Mouse (Mus musculus) thymus, postnatal 0 days (tissue): ENCODE data around the gene Ydjc. TPM values are rescaled to one million over a fixed set of nuclear protein-coding genes. Genes with fewer than 3 reads are reported as not detected.
A peak's percentile ranks its signal among the peaks of the same experiment; 100 is the strongest.

Experiments
- DNase-seq: peaks from one replicate; pipeline ENCODE4 v3.0.0-alpha.2; 2015; ENCODE audit warnings: low spot score
- polyA plus RNA-seq: library from polyadenylated mRNA; unstranded; fragments of >200 nt; fragmentation: Nextera tagmentation; extraction: Ambion mirVana; gene quantifications from 2 replicates; pipeline ENCODE4 v1.2.1, GENCODE M21; 2015

Ydjc gene
- 17.2 and 18.7 TPM in 2 replicates for polyA plus RNA-seq

DNA sequence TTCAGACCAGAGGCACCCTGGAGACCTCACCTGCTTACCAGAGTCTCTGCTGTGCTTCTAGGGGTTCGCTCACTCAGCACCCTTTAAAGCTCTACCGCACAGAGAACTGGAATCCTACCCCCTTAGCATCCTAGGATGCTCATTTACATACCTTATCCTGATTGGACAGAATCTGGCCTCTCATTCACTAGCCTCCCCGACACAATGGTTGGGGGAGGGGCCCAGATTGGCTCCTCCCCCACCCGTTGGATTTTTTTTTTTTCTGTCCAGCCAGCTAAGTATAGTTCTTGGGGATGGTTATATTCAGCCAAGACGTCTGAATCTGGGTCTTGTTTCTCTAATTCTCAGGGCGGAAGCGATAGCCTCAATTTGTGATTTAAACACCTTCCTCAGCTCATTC, at the start of gene Ydjc:
Gene Ydjc (plus strand): TSS at position 283 of the 400 bp plus-strand sequence.
- peak; percentile 45 for DNase-seq

DNA sequence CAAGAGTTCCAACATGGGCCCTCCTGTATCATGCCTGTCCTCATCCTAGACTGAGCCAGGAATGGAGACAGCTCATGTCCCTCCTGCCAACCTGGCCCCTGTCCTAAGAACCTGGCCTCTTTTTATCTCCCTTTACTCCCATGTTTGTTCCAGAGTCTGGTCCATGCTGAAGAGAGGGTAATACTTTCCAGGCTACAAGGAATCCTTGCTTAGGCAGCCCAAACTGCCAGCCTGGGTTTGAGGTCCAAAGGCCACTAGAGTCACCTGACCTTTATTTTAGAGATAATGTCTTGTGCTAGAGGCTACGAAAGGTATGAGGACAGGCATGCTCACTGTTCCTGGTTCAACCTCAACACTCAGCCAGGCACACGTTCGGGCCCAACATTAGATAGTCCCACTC, 47.5 kb upstream of the Ydjc start:
- no peak for DNase-seq

DNA sequence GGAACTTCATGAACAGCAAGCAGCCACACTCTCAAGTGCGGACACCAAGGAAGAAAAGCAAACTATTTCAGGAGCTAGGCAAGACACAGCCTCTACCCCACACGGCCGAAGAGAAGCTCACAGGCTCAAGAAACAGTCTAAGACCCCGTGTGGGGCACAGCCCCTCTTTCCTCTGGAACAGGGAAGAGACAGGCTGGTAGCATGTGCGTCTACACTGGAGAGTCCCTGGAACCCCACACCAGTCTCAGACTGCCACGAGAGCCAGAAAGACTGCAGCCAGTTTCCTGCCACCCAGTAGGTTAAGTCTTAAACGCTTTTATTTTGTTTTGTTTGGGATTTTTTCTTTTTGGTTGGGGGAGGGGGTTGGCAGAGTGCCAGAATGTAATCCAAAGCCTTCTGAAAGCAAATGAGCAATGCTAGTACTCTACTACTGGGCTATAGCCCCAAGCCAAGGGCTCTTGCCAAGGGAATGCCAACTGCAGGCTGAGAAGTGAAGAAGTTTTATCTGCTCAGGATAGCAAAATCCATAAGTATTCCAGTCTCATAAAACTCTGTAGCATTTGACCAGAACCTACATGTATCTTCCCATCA, 41.7 kb upstream of the Ydjc start:
- DNase-seq: no peak

DNA sequence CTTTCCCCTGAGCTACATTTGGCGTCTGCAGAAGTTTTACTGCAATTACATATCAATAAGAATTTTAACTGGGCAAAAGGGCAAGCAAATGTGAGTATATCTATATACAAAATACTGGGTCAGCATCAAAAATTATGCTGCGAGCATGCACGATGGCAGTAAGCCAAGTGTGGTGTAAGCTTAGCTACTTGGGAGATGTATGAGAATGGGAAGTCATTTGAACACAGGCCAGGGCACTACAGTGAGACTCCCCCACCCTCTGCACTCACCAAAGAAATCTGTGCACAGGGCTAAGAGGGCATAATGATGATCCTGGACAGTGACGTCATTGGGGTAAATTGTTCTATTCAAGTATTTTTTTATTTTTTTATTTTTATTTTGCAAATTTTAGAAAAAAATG, 39.8 kb upstream of the Ydjc start:
- no peak for DNase-seq

DNA sequence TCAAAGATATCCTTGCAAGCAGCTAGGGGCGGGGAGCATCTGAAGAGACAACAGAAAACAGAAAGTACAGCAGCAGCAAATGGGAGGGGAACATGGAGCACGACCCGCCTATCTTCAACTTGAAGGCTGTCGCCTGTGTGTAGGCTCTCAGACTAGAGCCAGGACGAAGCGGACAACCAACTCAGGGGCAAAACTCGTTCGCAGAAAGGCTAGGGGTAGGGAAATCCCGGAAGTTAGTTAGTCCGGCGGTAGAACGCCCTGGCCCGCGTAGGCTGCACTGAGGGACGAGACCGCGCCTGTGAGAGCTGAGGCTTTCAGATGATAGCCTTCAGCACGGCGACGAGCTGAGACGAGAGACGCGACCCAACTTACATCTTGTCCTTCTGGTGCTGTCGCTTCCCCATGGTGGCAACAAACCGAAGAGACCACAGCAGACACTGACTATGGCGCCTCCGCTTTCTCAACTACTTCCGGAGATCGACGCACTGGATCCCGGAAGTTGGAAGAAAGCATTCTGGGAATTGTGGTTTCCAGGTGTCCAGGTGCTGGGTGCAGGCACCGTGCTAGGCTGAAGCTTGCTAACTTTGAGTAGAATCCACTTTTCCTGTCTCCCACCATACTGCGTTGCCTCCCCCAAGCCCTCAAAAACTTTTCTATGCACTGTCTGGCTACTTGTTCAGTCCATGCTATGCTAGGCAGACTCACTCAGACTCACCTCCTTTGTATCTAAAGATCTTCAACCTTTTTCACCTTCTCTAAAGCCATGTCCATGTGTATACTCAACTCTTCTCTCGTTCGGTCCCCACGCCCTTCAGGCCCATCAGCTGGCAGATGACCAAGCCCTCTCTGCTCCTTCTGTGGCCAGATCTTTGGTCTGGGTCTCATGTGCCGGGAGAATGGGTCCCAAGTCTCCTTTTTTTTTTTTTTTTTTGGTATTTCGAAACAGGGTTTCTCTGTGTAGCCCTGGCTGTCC, 33.4 kb upstream of the Ydjc start, which contains the start of gene Ppil2:
Gene Ppil2 (minus strand): TSS at position 487 of the 973 bp plus-strand sequence.
- DNase-seq: peak; percentile 82

DNA sequence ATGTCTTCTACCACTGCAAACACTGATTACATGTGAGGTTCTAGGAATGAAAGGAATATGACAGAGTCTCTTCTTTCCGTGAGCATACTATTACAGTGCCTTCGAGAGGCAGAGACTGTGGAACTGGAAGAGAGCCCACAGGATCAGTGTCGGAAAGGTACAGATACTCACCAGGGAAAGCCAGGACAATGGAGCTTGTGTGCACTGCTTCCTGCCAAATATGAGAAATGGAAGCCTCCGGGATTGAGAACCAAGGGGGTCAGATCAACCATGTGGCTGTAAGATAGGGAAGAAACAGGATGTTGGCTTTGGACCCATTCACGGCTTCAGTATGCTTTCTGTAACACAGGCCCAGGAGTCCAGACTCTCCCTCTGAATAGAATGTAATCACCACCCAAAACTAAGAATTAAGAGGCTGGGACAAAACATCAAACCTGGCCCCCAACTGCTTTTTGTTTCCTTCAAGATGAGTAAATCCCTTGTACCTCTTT, 27.1 kb upstream of the Ydjc start:
- DNase-seq: no peak

DNA sequence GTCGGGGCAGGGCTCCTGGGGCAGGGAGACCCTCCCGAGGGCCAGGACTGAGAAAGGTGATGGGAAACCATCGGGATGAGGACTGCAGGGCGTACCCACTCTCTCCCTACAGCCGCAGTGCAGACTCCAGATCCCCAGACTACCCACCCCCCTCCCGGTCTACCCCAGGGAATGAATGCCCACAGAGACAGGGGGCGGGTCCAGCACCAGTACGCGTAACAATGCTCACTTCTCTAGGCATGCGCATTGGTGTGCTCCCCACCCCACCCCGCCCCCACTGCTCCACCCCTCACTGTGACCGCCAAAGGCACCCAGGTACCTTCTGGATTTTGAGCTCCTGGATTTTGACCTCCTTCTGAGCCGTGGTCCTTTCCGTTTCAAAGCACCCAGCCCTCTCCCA, 22.9 kb upstream of the Ydjc start:
- no peak for DNase-seq

DNA sequence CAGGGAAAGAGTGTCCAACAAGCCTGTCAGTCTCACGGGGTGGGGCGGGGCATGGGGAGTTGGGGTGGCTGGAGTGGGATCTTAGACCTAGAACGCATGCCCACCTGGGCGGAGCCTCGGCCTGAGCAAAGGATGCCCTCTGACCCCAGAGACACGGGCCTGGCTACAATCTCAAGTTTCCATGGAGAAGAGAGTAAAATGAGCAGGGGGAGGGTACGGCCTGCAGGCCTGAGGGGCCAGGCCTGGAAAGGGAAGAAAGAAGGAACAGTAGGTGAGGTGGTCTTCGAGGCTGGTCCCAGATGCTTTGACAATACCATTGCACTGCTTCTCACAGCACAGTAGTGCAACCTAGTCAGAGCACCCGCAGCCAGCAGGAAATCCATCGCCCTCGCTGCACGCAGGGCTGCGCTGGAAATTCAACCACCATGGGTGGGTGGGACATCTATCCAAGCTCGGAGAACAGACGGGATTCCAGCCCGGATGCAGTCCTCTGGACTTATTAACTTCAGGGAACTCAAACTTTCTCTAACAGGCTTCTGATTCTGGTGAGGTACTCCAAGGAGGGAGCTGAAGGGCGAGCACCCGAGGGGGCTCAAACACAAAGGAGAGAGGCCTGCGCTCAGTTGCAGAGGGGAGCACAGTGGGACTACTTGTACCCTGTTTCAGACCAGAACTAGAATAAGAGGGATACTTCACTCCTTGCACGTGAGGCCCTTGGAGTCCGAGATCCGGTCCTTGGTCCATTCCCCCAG, 20.1 kb upstream of the Ydjc start:
- peak; percentile 42 for DNase-seq

DNA sequence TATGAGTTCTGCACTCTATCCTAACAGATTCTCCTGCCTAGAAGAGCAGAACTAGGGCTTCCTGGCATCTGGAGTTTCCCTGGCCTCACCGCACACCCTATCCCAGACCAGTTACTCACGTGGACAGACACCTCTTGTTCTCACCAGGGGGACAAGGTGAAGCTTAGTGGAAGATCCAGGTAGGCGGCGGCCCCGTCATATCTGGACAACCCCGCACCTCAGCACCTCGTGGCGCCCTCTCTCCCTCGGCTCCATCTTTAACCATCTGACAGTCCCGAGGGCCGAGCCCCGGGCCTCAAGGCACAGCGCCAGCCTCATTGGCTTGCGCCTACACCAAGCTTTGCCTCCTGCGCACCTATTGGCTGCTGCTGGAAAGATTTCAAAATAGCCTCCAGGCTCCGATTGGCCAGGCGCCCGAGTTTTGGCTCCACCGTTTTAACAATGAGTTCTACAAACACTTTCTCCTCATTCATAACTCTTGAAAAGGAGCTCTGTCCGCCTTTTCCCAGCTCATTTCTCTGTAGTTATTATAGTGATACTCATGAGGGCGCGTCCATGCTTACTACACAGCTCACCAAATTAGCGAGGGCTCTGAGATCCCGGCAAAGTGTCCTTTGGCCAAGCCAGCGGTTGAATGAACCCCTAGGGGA, 19.4 kb upstream of the Ydjc start, which contains the start of gene 2610318N02Rik:
Gene 2610318N02Rik (minus strand): TSS at position 297 of the 650 bp plus-strand sequence.
- peak; percentile 89 for DNase-seq

DNA sequence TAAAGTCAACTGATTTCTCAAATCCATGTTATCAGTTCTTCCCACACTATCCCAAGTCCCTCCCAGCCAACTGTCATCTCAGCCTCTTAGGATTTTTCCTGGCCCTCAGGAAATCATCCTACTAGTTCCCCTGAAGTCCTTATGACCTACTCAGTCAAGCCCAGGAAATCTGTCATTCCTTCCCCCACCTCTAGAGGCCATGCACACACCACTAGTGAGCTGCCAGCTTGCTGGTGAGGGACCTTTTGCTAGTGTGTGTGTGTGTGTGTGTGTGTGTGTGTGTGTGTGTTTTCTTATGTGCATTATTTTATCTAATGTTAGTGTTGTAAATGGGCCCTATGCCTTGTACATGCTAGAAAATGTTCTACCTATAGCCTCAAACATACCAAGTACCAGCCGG, 17.1 kb upstream of the Ydjc start:
- DNase-seq: peak; percentile 60

DNA sequence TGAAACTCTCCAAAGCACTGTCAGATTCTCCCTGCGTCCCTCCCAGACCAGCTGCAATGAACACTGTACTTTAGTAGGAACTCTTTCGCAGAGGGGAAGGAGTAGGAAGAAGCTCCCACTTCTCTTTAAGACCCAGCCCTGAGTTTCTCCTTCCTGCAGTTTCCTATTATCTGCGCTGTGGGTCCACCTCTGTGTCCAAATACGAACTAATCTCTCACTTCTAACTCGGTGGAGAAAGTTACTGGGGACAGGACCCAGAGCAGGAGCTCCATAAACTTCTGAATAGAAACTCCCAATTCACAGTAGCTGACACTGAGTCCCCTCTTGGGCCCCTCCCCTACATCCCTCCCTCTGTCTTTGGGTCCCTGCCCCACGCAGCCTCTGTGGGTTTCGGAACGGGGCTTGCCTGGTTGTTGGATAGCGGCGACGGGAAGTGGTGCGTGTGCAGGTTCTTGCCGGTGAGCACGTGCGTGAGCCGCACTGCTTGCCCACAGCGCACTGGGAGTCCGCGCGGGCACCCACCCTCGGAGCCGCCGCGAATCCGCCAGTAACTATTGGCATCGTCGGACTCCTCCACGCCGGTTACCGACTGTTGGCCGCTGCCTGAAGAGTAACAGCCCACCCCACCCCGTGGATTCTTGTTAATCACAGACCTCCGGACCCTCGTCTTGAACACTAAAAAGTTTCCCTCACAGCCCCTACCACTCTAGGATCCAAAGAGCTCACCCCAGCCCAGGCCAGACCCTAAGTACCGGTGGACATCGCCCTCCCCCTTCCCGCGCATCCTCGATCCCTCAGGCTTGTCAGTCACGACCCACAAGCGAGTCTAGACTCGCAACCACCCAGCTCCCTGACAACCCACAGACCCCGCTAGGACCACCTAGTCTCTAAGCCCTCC, 13.0 kb upstream of the Ydjc start:
- DNase-seq: peak; percentile 48

DNA sequence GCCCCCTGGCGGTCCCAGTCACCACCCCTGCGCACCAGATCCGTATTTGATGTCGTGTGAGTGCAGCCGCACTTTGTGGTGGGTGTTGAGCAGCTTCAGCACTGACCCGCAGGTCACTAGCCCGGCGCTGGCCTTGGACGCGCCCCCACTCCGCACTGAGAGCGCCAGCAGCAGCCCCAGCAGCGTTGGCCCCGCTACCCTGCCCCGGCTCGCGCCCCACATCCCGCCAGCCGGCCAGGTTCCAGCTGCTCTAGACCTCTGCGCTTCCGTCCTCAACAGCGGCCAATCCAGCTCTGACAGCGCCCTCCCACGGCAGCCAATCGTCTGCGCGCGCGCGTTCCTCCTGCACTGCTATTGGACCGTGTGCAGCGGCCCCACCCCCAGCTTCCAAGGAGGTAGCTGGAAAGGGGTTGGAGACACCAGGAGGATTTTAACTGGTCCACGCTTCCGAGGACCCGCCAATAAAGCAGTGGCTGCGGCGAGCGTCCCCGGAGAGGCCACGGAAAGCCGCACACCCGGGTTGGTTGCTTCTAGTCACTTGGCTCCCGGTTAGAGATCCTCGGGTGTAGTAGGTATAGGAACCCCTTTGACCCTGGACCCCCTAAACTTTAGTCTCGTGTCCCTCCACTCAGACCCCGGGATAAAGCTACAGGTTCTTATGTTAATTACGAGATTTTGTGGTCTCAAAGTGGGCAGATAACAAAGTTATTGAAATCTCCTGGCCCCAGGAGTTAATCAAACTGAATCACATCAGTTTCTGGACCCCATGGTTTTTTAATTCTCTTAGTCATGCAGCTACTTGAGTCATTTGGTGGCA, 12.1 kb upstream of the Ydjc start, which contains the start of gene Sdf2l1:
Gene Sdf2l1 (minus strand): TSS at position 295 of the 817 bp plus-strand sequence.
- DNase-seq: peak; percentile 96

DNA sequence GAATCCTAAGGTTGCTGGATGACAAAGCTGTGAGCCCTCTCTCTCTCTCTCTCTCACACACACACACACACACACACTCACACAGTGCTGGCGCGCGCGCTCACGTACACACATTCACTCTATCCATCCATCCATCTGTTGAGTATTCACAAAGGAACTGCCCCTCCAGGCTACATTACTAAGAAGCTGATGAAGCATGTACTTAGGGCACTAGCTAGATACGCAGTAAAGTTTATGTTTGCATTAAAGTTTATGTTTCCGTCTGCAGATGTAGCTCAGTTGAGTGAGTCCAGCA, 11.6 kb upstream of the Ydjc start:
- DNase-seq: no peak

DNA sequence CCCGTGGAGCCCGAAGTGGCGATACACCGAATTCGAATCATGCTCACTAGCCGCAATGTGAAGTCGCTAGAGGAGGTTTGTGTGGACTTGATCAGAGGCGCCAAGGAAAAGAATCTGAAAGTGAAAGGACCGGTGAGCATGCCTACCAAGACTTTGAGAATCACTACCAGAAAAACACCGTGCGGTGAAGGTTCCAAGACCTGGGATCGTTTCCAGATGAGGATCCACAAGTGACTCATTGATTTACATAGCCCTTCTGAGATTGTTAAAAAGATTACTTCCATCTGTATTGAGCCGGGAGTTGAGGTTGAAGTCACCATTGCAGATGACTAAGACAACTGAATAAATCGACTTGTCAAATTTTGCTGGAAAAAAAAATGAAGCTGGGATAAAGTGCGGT, 7.1 kb upstream of the Ydjc start:
- DNase-seq: no peak

DNA sequence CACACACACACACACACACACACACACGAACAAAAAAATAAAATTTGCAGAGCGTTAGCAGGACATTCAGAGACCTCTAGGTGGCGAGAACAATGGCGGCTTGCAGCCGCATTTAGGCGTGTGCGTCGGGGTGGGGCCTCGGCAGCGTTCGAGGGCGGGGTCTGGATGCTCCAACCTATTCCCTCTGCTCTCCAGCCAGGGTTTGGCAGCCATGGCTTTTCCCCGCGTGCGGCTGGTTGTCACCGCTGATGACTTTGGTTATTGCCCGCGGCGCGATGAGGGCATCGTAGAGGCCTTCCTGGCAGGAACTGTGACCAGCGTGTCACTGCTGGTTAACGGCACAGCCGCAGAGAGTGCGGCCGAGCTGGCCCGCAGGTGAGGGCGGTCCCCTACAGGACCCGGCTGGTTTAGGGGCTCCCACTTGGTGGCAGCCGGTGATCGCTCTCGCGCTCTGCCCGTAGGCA, 2.4 kb downstream of the Ydjc start, which contains the start of gene Ccdc116:
Gene Ccdc116 (minus strand): TSS at position 458 of the 464 bp plus-strand sequence.
- DNase-seq: peak; percentile 84

DNA sequence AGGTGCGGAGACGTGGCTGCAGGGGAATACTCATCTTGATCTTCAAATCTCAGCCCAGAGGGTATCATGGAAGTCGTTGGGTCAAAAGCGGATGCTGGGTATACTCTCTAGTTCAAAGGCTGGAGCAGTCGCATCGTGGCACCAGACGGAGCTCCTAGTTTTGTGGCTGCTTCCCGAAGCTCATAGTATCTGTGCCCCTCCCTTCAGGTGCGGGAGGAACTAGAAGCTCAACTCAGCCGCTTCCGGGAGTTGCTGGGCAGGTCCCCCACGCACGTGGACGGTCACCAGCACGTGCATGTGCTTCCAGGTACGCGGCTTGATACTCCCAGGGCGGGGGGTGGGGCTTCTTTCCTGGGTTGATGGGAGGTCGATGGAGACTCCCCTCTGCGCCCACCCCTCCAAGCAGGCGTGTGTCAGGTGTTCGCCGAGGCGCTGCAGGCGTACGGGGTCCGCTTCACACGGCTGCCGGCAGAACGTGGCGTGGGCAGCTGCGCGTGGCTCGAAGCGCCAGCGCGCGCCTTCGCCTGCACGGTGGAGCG, 3.0 kb downstream of the Ydjc start:
- DNase-seq: peak; percentile 47

DNA sequence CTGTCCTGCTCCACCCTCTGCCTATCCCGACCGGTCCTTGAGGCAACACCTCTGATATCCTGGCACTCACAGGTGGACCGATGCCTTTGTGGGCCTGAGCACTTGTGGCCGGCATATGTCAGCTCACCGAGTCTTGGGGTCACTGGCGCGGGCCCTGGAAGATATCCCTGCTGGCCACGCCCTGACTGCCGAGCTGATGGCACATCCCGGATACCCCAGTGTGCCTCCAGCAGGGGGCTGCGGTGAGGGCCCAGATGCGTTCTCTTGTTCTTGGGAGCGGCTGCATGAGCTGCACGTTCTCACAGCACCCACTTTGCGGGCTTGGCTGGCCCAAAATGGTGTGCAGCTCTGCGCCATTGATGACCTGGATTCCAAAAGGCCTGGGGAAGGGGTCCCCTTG, 3.7 kb downstream of the Ydjc start:
- peak; percentile 65 for DNase-seq

DNA sequence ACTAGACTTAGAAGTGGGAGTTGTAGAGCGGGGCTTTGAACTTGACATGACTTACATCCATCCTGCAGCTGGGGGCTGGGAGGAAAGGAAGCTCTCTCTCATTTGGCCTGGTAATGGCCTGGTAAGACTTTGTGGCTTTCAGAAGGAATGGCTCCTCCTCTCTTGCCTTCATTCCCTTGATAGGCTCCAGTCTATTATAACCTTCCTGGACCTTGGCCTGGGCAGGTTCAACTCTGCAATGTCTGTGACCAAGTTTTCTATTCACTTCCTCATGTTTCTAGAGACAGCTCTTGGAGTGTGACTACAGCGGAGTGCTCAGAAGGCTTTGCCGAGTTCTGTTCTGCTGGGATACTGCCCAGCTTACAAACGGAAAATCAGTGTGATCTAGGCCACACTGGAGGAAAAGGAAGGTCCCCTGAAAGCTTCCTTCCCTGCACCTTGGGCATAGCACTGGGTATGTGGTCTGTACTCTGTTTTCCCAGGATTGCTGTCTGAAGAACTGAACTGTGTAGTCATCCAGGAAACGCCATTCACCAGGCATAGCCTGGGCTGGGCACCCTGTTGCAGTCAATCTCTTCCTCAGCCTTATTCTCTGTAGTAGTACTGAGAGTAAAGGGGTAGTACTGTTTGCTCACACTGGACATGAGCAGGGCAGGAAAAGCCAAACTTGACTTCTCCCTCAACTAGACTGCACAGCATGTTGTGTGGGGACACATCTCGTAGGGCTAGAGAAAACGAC, 6.3 kb downstream of the Ydjc start:
- no peak for DNase-seq
